Mouse (Mus musculus) CD4-positive, CD25-positive, alpha-beta regulatory T cell, adult 9 weeks (primary cell): ENCODE results near the gene Duxbl2. TPM values are rescaled to one million over a fixed set of nuclear protein-coding genes. Genes with fewer than 3 reads are reported as not detected.

Experiments used
- polyA plus RNA-seq: library from polyadenylated mRNA; unstranded; fragments of 100-300 nt; shearing (Covaris generic); gene quantifications from one replicate; pipeline ENCODE4 v1.2.1, GENCODE M21; 2017

Duxbl2 gene
- not detected for polyA plus RNA-seq

GRCm38 (mm10) chr14:26118150-26118549, at the start of gene Duxbl2:
Gene Duxbl2 (plus strand): TSS chr14:26118349.

GRCm38 (mm10) chr14:26081216-26081615, 36.9 kb upstream of the Duxbl2 start, which contains the start of gene Cphx2:
Gene Cphx2 (plus strand): TSS chr14:26081516.

GRCm38 (mm10) chr14:26081997-26082396, 36.2 kb upstream of the Duxbl2 start, which contains the start of gene Cphx3:
Gene Cphx3 (plus strand): TSS chr14:26082297.

Other genes with a start within 250 kb of the Duxbl2 start
- not detected for gene Plac9a, start 215.2 kb upstream of the Duxbl2 start, polyA plus RNA-seq
- 12.0 TPM for gene Tmem254a, start 190.7 kb upstream of the Duxbl2 start, polyA plus RNA-seq
- not detected for gene Cphx1, start 180.0 kb upstream of the Duxbl2 start, polyA plus RNA-seq
- not detected for gene Duxbl1, start 139.8 kb upstream of the Duxbl2 start, polyA plus RNA-seq
- not detected for gene Gm9780, start 75.6 kb upstream of the Duxbl2 start, polyA plus RNA-seq
- gene Tmem254c, start 51.0 kb upstream of the Duxbl2 start, polyA plus RNA-seq, result 164 TPM
- gene Cphx2, start 36.8 kb upstream of the Duxbl2 start, polyA plus RNA-seq, result not detected
- not detected for gene Cphx3, start 36.1 kb upstream of the Duxbl2 start, polyA plus RNA-seq
- not detected for gene Plac9b, start 64.1 kb downstream of the Duxbl2 start, polyA plus RNA-seq
- 56.3 TPM for gene Tmem254b, start 88.7 kb downstream of the Duxbl2 start, polyA plus RNA-seq
- gene Duxbl3, start 139.6 kb downstream of the Duxbl2 start, polyA plus RNA-seq, result not detected